Mouse (Mus musculus): ENCODE data around the gene D230025D16Rik. TPM values are rescaled to one million over a fixed set of nuclear protein-coding genes. Genes with fewer than 3 reads are reported as not detected.
A peak's percentile ranks its signal among the peaks of the same experiment; 100 is the strongest.

The D230025D16Rik gene
- polyA plus RNA-seq, 1 experiment, result 22.1 TPM

DNA sequence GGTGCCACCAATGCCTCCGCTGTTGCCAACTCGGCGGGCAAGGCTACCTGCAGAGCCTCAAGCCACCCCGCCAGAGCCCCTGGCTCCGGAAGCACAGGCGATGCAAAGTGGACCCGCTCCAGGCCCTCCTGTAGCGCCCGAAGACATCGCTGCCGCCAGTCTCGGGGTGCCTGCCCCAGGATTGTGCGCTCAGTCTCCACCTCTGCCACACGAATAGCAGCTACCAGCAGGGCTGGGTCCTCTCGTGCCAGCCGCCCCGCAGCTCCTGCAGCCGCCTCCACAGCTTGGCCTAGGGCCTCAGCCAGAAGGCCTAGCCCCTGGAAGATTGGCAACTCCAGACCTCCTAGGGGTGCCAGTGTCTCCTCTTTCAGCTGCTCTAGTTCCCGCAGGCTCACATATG lies 68.5 kb downstream of the D230025D16Rik start:
- Histone ChIP-seq H3K27me3 (replicated peaks; ENCODE audit: control insufficient read depth, insufficient read depth, low read length) (no peaks in the 10 kb centered on the region), H3K27ac (ENCODE audit: insufficient read depth, low read depth, low read length) (no peak overlapping the region), H3K4me3 (ENCODE audit: insufficient read depth, low read depth, low read length) (no peak overlapping the region), H3K4me1 (ENCODE audit: control insufficient read depth, insufficient read depth, low read length) (peaks cover 9% of the 10 kb centered on the region), H3K36me3 (ENCODE audit: control insufficient read depth, insufficient read depth, low read length) (no peaks in the 10 kb centered on the region)
- WGBS, result 77% methylated on average over 19 of the region's 19 CpGs
- TF ChIP-seq CTCF (conservative IDR thresholded peaks at IDR 0.05; ENCODE audit: insufficient read depth, insufficient read length, low read depth, low read length) (no peak), POLR2A (IDR thresholded peaks at IDR 0.05; ENCODE audit: low read depth, low read length) (no peak)
- DNase-seq, result no peak

DNA sequence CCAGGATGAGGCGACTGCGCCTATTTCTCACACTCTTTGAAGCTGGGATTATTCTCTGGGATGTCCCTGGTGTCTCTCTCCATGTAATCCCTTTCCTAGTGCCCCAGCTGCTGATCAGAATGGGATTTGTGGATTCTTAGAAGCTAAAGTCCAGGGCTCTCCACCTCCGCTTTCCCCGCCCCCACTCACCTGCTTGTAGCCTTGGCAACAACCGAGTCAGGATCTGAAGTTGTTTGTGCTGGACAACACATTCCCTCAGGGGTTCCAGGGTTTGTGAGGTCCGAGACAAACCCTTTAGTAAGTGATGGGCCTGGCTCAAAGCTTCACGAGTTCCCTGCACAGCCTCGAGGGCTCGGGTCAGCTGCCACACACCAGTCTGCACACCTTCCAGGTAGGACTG lies 69.8 kb downstream of the D230025D16Rik start:
- WGBS, result 67% methylated on average over 9 of the region's 9 CpGs
- Histone ChIP-seq H3K27ac (ENCODE audit: insufficient read depth, low read depth, low read length) (no peak overlapping the region), H3K4me3 (ENCODE audit: insufficient read depth, low read depth, low read length) (peak overlapping the region; percentile 56; the same call in 1 of the 2 replicates), H3K4me1 (ENCODE audit: control insufficient read depth, insufficient read depth, low read length) (peaks cover 12% of the 10 kb centered on the region), H3K36me3 (ENCODE audit: control insufficient read depth, insufficient read depth, low read length) (no peaks in the 10 kb centered on the region), H3K27me3 (replicated peaks; ENCODE audit: control insufficient read depth, insufficient read depth, low read length) (no peaks in the 10 kb centered on the region)
- TF ChIP-seq POLR2A (IDR thresholded peaks at IDR 0.05; ENCODE audit: low read depth, low read length) (no peak), CTCF (conservative IDR thresholded peaks at IDR 0.05; ENCODE audit: insufficient read depth, insufficient read length, low read depth, low read length) (no peak)
- DNase-seq, result no peak

- Histone ChIP-seq H3K36me3 (ENCODE audit: control insufficient read depth, insufficient read depth, low read length) (no peaks in the 10 kb centered on the region; the same call in 1 of the 2 replicates), H3K4me1 (ENCODE audit: control insufficient read depth, insufficient read depth, low read length) (peaks cover 7% of the 10 kb centered on the region), H3K27me3 (replicated peaks; ENCODE audit: control insufficient read depth, insufficient read depth, low read length) (no peaks in the 10 kb centered on the region), H3K27ac (ENCODE audit: insufficient read depth, low read depth, low read length) (peak overlapping the region; percentile 63), H3K4me3 (ENCODE audit: insufficient read depth, low read depth, low read length) (peak overlapping the region; percentile 56)
- no peak for DNase-seq
- 71% methylated on average over 11 of the region's 11 CpGs for WGBS
- no peak for TF ChIP-seq POLR2A (IDR thresholded peaks at IDR 0.05; ENCODE audit: low read depth, low read length)
- TF ChIP-seq CTCF (conservative IDR thresholded peaks at IDR 0.05; ENCODE audit: insufficient read depth, insufficient read length, low read depth, low read length), result no peak
Measured at GRCm38 (mm10) chr8:105295256-105295655, 70.3 kb downstream of the D230025D16Rik start.

DNA sequence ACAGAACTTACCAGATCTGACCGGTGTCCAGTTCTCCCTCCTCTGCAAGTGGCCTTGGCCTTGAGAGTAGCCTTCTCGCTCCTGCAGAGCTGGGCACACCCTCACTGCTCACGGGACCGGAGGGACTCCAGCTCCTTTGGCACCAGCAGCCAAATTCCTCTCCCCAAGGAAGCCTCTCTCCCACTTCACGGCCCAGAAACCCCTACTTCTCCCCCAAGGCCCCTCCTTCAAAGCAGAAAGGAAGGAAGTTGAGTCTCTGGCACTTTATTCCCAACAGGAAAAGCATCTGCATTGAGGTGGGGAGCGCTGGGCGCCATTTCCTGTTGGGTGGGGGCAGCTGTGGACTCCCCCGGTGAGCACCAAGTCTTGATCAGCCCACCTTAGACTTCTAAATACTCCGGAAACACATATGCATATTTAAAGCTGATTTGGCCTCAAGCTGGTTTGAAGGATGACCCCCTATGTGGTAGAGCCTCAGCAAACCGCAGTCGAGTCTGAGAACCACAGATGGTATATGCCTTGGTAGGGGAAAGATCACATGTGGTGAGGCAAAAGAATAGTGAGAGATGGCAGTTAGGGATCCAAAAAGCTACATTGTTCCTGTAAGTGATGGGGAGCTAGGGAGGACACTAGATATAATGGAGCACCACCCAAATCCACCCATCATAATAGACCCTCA lies 71.1 kb downstream of the D230025D16Rik start, which contains the start of gene Exoc3l:
Gene Exoc3l (minus strand): TSS at position 207 of the 679 bp plus-strand sequence.
- H3K27me3 ChIP-seq (replicated peaks; ENCODE audit: control insufficient read depth, insufficient read depth, low read length), result no peaks in the 10 kb centered on the region
- peak within 1 kb of the TSS; percentile 77 for H3K27ac ChIP-seq (ENCODE audit: insufficient read depth, low read depth, low read length)
- H3K4me3 ChIP-seq (ENCODE audit: insufficient read depth, low read depth, low read length), result peak within 1 kb of the TSS; percentile 56
- no peaks in the 10 kb centered on the region; the same call in 1 of the 2 replicates for H3K36me3 ChIP-seq (ENCODE audit: control insufficient read depth, insufficient read depth, low read length)
- no peak for TF ChIP-seq CTCF (conservative IDR thresholded peaks at IDR 0.05; ENCODE audit: insufficient read depth, insufficient read length, low read depth, low read length)
- no peak for TF ChIP-seq POLR2A (IDR thresholded peaks at IDR 0.05; ENCODE audit: low read depth, low read length)
- 52% methylated on average over 11 of the region's 11 CpGs for WGBS
- peak; percentile 66 for DNase-seq
- peaks cover 7% of the 10 kb centered on the region; the same call in 1 of the 2 replicates for H3K4me1 ChIP-seq (ENCODE audit: control insufficient read depth, insufficient read depth, low read length)

DNA sequence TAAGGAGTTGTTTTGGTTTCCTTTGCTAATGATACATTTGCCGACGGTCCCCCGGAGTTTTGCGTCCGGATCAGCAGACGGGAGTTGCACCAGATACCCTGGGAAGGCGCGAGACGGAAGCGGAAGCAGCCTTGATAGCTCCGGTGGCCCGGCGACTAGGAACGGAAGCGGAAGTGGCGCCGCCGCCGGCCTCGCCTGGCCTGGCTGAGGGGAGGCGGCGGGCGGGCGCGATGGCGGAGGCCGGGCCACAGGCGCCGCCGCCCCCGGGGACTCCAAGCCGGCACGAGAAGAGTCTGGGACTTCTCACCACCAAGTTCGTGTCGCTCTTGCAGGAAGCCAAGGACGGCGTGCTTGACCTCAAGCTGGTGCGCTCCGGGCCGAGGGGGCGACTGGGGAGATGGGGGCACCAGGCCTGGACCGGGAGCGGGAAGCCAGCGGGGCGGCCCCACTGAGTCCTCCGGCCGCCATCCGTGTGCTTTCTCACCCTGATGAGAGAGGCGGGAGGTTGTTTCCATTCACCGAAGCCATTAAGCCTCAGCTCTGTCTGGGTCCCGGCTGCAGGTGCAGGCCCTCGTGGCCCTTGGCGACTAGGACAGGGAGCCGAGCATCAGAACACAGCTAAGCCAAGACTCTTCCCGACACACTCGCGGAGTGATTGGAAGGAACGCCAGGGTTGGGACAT lies 72.7 kb downstream of the D230025D16Rik start, which contains the start of gene E2f4:
Gene E2f4 (plus strand): TSS at position 153 of the 682 bp plus-strand sequence.
- Histone ChIP-seq H3K4me1 (ENCODE audit: control insufficient read depth, insufficient read depth, low read length) (peaks cover 7% of the 10 kb centered on the region; the same call in 1 of the 2 replicates), H3K27ac (ENCODE audit: insufficient read depth, low read depth, low read length) (peak within 1 kb of the TSS; percentile 77), H3K27me3 (replicated peaks; ENCODE audit: control insufficient read depth, insufficient read depth, low read length) (no peaks in the 10 kb centered on the region), H3K36me3 (ENCODE audit: control insufficient read depth, insufficient read depth, low read length) (no peaks in the 10 kb centered on the region; the same call in none of the 2 replicates), H3K4me3 (ENCODE audit: insufficient read depth, low read depth, low read length) (peak within 1 kb of the TSS; percentile 88)
- whole genome bisulfite sequencing, result under 1% methylated on average over 58 of the region's 58 CpGs
- DNase-seq, result peak; percentile 97
- no peak for TF ChIP-seq POLR2A (IDR thresholded peaks at IDR 0.05; ENCODE audit: low read depth, low read length)
- TF ChIP-seq CTCF (conservative IDR thresholded peaks at IDR 0.05; ENCODE audit: insufficient read depth, insufficient read length, low read depth, low read length), result no peak

DNA sequence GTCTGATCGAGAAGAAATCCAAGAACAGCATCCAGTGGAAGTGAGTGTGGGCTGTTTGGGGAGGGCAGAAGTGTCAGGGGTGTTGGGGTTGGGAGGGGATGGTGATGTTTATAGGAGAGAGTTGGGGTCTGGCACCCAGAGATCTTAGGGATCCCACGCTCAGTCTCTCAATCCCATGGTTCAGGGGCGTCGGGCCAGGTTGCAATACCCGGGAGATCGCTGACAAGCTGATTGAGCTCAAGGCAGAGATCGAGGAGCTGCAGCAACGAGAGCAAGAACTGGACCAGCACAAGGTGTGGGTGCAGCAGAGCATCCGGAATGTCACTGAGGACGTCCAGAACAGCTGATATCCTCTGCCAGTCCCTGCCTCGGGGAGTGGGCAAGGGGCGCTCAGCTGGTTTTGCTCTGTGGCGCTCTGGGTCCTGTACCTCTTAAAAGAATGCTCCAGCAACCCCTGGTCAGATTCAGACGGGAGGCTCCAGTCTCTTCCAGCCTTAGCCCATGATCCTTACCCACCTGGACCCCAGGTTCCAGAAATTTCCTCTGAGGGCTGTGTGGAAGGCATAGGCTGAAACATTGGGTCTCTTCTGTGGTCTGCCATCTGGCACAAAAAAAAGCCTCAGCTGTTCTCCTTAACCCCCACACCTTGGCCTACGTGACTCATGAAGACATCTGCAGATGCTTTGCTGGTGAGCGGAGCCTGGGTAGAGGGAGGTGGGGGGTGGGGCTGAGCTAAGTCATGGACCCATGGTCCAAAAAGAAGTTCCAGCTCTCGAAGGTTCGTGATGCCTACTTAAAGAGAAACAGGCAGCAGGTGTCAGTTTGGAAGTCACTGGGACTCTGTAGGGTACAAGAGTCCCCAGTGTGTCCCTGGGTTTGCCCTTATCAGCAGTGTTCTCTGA lies 73.7 kb downstream of the D230025D16Rik start:
- 37% methylated on average over 18 of the region's 18 CpGs for WGBS
- H3K27ac ChIP-seq (ENCODE audit: insufficient read depth, low read depth, low read length), result no peak overlapping the region
- no peaks in the 10 kb centered on the region; the same call in none of the 2 replicates for H3K36me3 ChIP-seq (ENCODE audit: control insufficient read depth, insufficient read depth, low read length)

More for the DNA sequence above, 73.7 kb downstream of the D230025D16Rik start:
- H3K4me1 ChIP-seq (ENCODE audit: control insufficient read depth, insufficient read depth, low read length), result peaks cover 7% of the 10 kb centered on the region; the same call in 1 of the 2 replicates
- H3K27me3 ChIP-seq (replicated peaks; ENCODE audit: control insufficient read depth, insufficient read depth, low read length), result no peaks in the 10 kb centered on the region
- TF ChIP-seq CTCF (conservative IDR thresholded peaks at IDR 0.05; ENCODE audit: insufficient read depth, insufficient read length, low read depth, low read length), result no peak
- no peak for TF ChIP-seq POLR2A (IDR thresholded peaks at IDR 0.05; ENCODE audit: low read depth, low read length)
- H3K4me3 ChIP-seq (ENCODE audit: insufficient read depth, low read depth, low read length), result peak overlapping the region; percentile 88
- no peak for DNase-seq

All from kidney, adult 2 months (tissue).